Mouse (Mus musculus): ENCODE measurements around the gene Gimap9. TPM values are rescaled to one million over a fixed set of nuclear protein-coding genes. Genes with fewer than 3 reads are reported as not detected.
"Not testable (repeated sequence)": the region's sequence is repeated elsewhere in the genome, so short reads cannot be mapped to it uniquely, and the experiment has no call there.

Gene Gimap9
- polyA plus RNA-seq, 3 experiments from 2014 or later: 236 to 293 (median 290) TPM

- ATAC-seq: no peak
Observed at GRCm38 (mm10) chr6:48665471-48665870, 10.5 kb upstream of the Gimap9 start.

DNA sequence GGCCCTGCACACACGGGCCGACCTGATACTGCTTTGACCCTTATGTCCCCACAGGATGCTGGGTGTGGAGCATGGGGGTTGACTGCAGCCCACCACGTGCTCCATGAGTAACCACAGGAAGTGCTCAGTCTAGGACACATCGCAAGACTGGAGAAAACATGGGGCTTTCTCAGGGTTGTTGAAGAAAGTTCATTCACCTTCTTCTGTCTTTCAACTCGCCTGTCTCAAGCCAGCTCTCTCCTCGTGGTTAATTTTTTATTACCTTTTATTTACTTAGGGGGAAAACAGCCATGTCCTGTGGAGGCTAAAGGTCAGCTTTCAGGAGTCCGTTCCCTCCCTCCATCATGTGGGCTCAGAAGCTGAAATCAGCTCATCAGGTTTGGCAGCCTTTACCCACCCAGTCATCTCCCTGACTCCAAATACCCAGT lies 9.8 kb upstream of the Gimap9 start:
- peak; percentile 69 for ATAC-seq

DNA sequence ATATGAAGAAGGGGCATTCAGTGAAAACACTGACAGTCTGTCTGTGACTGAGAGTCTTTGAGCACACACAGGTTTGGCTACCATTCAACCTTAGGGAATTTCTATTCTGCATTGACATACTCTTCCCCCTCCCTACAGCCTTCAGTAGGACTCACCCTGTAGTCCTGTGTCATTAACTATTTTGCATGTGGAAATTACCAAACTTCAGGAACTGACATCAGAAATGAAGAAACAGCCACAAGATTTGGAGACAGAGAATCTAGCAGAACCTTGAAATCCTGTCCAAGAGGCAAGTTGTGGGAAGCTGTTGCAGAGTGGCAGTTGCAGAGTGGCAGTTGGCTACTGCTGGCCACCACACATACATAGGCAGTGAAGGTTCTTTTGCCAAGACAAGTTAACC lies 7.9 kb upstream of the Gimap9 start:
- ATAC-seq: no peak

GRCm38 (mm10) chr6:48669446-48669969 lies 6.4 kb upstream of the Gimap9 start:
- ATAC-seq: peak; percentile 16

DNA sequence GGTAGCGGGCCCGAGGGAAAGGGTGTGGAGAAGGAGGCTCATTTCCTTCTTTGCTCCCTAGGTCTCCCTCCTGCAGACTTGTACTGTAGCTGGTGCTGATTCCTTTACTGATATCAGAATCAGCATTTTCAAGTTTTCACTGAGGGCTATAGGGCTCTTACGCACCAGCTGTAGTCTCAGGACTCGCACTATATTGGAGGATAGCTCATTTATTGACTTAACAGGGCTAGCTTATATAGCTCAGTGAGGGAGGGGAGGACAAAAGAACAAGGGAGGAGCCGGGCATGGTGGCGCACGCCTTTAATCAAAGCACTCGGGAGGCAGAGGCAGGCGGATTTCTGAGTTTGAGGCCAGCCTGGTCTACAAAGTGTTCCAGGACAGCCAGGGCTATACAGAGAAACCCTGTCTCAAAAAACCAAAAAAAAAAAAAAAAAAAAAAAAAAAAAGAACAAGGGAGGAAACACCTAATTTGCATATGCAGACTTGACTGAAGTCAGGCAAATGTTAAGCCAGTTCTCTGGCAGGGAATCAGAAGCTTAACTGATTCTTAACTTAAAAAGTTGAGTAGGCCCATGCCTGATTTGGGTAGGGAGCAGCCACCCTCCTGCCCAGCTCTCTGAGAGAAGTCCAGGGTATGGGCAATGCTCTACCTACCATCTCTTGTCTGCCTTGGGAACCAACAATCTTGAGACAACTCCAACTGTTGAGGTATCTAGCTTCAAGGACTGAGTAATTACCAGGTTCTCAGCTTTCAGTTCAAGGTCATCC lies 1.5 kb upstream of the Gimap9 start:
- peak; percentile 47 for ATAC-seq

GRCm38 (mm10) chr6:48675400-48675930 lies 464 bp upstream of the Gimap9 start:
- ATAC-seq: no peak

GRCm38 (mm10) chr6:48676860-48677415 lies 1.0 kb downstream of the Gimap9 start:
- ATAC-seq: no peak

GRCm38 (mm10) chr6:48677492-48678345 lies 1.8 kb downstream of the Gimap9 start:
- no peak for ATAC-seq

DNA sequence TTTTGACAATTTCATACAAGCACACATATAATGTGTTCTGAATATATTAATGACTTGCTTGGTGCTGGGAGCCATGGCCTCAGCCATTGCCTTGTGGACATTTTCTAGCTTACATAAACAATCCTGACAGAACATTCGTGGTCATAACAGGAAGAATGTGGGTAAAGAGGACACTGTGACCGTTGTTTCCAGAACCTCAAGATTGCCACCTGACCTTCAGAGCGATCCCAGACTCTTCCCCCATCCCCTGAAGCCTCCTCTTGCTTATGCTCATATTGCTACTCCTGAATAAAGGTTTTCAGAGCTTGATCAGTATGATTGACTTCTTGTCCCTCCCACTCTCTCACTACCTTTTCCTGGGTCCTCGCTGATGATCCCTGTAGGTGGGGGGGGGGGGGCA lies 2.5 kb downstream of the Gimap9 start:
- no peak for ATAC-seq

- peak; percentile 12 for ATAC-seq
Observed at GRCm38 (mm10) chr6:48679701-48680100, 3.8 kb downstream of the Gimap9 start.

- ATAC-seq: peak; percentile 42
Observed at GRCm38 (mm10) chr6:48680421-48680820, 4.5 kb downstream of the Gimap9 start.

DNA sequence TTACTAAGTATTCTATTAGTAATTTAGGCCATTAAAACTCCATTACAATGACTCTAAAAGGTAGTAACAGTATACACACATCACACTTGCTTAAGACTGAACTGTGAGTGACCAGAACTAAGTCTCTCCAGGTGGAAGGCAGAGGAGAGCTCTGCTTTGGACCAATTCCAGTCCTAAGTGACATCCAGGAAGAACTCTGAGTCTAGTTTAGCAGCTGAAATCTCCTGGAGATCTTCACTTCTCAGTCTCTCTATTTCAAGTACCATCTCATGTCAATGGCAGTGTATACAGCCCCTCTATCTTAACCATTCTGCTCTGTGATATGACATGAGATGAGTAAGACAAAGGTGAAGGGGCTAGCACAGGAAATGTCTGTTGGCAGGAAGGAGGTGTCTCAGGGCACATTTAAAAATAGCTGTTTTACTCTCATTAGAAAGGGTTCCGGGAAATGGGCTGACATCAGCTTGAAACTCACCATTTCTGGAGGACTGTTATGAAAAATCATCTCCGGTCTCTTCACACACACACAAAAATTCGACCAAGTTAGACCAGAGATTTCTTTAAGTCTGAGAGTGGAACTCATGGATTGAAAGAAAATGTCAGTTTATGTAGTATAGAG lies 5.7 kb downstream of the Gimap9 start:
- peak; percentile 59 for ATAC-seq

DNA sequence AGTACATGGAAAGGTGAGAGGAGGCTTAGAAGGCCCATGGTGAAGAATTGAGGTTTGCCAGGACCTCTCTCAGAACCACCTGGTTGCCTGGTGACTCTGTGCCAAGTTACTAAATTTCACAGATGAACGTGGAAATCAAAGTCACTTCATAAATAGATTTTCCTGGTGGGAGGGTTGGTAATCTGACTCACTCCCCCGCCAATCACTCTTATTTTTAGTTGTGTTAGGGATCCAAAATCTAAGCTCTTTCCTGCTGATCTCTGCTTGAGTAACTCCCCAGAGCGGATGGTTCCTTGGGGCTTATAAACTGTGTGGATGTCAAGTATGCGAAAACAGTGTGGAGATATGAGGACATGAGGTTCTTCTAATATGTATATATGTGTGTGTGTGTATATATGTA lies 6.3 kb downstream of the Gimap9 start:
- no peak for ATAC-seq

GRCm38 (mm10) chr6:48683263-48683821 lies 7.4 kb downstream of the Gimap9 start:
- ATAC-seq: not testable (repeated sequence)

- peak; percentile 14 for ATAC-seq
Observed at GRCm38 (mm10) chr6:48684319-48684718, 8.4 kb downstream of the Gimap9 start, which contains the start of gene Gimap4. Gimap4 (plus strand) TSS chr6:48684549.

GRCm38 (mm10) chr6:48684806-48685205 lies 8.9 kb downstream of the Gimap9 start:
- no peak for ATAC-seq

- ATAC-seq: no peak
Observed at GRCm38 (mm10) chr6:48685251-48685650, 9.3 kb downstream of the Gimap9 start.

DNA sequence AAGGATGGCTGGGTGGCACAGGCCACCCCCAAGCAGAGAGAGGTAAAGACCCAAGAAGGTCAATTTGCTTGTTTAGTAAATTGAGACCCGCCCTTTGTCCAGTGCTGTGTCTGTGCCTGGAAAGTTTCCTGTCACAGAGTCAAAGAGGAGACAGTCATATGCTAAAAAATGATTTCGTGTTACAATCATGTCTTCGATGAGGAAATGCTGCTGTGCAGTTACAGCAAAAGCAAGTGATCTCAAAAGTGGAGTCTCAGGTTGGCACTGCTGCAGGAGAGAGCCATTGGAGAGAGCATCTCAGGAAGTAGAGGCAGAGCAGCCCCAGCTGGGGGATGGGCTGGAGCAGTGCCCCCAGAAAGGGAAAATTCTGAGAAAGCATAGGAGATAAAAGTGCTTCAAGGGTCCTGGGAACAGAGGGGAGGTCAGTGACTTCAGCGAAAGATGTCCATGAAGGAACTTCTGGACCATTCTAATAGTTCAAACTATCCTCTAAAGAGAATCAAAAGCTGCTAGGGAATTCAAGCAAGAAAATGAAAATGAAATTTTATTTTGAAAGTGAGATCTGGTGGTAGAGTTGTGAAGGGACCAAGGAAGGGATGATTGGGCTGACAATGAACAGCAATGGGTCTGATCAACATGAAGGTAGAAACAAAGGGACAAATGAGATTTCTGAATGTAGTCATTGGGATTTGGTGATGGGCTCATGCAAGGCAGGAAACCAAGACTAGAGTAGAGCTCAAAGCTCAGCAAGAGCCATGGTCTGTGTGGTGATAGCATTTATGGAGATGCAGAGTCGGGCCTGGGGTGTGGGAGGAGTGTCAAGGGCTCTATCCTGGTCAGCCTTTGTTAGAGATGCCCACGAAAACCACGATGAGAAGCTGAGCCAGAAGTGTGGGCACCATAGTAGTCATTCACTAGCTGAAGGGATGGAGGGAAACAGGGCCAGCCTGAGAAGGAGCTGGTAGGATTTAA lies 10.1 kb downstream of the Gimap9 start:
- ATAC-seq: no peak

GRCm38 (mm10) chr6:48687077-48687476 lies 11.1 kb downstream of the Gimap9 start:
- ATAC-seq: no peak

DNA sequence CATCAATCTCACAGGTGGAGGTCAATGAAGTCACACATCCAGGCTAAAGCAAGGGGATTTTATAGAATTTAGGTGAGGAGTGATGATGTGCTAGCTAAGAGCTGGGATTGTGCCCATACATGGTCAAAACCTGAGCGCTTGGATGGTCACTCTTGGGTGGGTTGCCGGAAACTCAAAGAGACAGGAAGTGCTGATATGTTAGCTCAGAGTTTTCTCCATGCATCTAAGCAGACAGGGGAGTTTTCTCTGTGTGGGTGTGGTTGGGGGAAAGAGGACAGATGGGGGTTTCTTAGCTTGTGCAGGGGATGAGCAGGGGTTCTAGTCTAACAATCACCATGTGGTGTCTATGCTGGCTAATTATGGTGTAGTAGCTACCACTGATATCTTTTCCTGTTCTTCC lies 13.4 kb downstream of the Gimap9 start:
- ATAC-seq: peak; percentile 49

DNA sequence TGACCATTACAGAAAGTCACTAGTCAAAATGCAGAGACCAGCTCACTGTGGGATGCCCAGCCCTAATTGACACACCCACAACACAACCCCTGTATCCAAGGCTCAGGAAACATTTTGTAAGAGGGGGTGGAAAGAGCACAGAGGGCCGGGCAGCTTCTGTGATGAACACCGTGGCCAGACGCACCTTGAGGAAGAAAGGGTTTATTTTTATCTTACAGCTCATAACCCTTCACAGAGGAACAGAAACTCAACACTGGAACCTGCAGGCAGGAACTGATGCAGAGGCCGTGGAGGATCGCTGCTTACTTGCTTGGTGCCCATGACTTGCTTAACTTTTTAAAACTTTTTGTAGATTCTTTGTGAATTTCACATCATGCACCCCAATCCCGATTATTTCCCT lies 17.0 kb downstream of the Gimap9 start:
- no peak for ATAC-seq

All from inflammation-experienced regulatory T-cells, adult 6 months (primary cell).